Mouse (Mus musculus) kidney, postnatal 0 days (tissue): Measurements from ENCODE around the gene Micu1. TPM values are rescaled to one million over a fixed set of nuclear protein-coding genes. Genes with fewer than 3 reads are reported as not detected.

Experiments used
- ATAC-seq: fragments of 200-750 bp; cut with Nextera tagmentation; replicated peaks from 2 replicates; pipeline ENCODE4 v1.8.0; 2017; ENCODE audit warnings: low read depth, moderate number of reproducible peaks, moderate TSS enrichment, moderate library complexity; ENCODE audit not compliant: low FRiP score
- DNase-seq: peaks from one replicate; pipeline ENCODE4 v3.0.0-alpha.2; 2016; ENCODE audit warnings: low spot score
- H3K27ac ChIP-seq: fragments of 300-500 bp; sonication (generic); 2 replicates; pipeline ENCODE4 v1.5.1; 2014; ENCODE audit warnings: mild to moderate bottlenecking
- H3K27me3 ChIP-seq: fragments of 300-500 bp; sonication (generic); 2 replicates; pipeline ENCODE4 v1.6.1; 2014; ENCODE audit warnings: low read length, mixed read lengths; ENCODE audit not compliant: insufficient read depth
- H3K36me3 ChIP-seq: fragments of 300-500 bp; sonication (generic); 2 replicates; pipeline ENCODE4 v1.6.1; 2014; ENCODE audit warnings: low read length, mixed read lengths; ENCODE audit not compliant: insufficient read depth
- H3K4me1 ChIP-seq: fragments of 300-500 bp; sonication (generic); replicated peaks from 2 replicates; pipeline ENCODE4 v1.6.1; 2014; ENCODE audit warnings: antibody characterized with exemption, low read length, mixed read lengths; ENCODE audit not compliant: insufficient read depth
- H3K4me2 ChIP-seq: fragments of 300-500 bp; sonication (generic); 2 replicates; pipeline ENCODE4 v1.6.1; 2014; ENCODE audit warnings: mild to moderate bottlenecking, low read length, moderate library complexity, mixed read lengths
- H3K4me3 ChIP-seq: fragments of 300-500 bp; sonication (generic); replicated peaks from 2 replicates; pipeline ENCODE4 v1.5.1; 2014; ENCODE audit warnings: low read depth, low read length
- H3K9ac ChIP-seq: fragments of 300-500 bp; sonication (generic); 2 replicates; pipeline ENCODE4 v1.6.1; 2014; ENCODE audit warnings: low read depth, low read length
- H3K9me3 ChIP-seq: fragments of 300-500 bp; sonication (generic); replicated peaks from 2 replicates; pipeline ENCODE4 v1.6.1; 2016; ENCODE audit warnings: low read length, inconsistent platforms, mixed read lengths
- CTCF ChIP-seq: IDR thresholded peaks from 2 replicates; pipeline ENCODE4 v1.5.1; 2016; ENCODE audit warnings: antibody characterized with exemption, low read depth, mild to moderate bottlenecking, moderate library complexity
- WGBS: fragments of 180-500 bp; shearing (Covaris S2); extraction: QIAGEN DNeasy Blood & Tissue Kit; methylation state at CpG from one replicate; pipeline ENCODE4 v1.1.7; 2014; 5-methylcytosine and 5-hydroxymethylcytosine counted together
- polyA plus RNA-seq: library from polyadenylated mRNA; unstranded; fragments of >200 nt; fragmentation: Nextera tagmentation; extraction: Ambion mirVana; gene quantifications from 2 replicates; pipeline ENCODE4 v1.2.1, GENCODE M21; 2015

Gene Micu1
- polyA plus RNA-seq, 1 experiment from 2014 or later = 60.9 TPM

- WGBS = 85% methylated on average over 14 of the region's 14 CpGs
- H3K9ac ChIP-seq = no peak overlapping the region
- 0 out of 2 replicates have a peak, but pooled peaks have one; percentile 8 for ATAC-seq
Observed at GRCm38 (mm10) chr10:59885174-59886080, 183.2 kb downstream of the Micu1 start.

DNA sequence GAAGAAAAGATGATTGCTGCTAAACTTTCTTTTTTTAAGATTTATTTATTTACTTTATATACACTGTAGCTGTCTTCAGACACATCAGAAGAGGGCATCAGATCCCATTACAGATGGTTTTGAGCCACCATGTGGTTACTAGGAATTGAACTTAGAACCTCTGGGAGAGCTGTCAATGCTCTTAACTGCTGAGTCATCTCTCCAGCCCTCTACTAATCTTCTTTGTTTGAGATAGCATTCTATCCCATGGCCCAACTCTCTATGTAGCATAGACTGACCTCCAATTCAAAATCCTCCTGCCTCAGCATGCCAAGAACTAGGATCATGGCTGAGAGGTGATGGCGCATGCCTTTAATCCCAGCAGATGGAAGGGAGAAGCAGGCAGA, 183.8 kb downstream of the Micu1 start:
- Histone ChIP-seq H3K27me3 (no peaks in the 10 kb centered on the region), H3K9me3 (no peaks in the 10 kb centered on the region), H3K9ac (no peak overlapping the region), H3K36me3 (peaks cover 12% of the 10 kb centered on the region; the same call in 1 of the 2 replicates), H3K4me1 (peaks cover 2% of the 10 kb centered on the region; the same call in 1 of the 2 replicates), H3K4me3 (no peak overlapping the region), H3K4me2 (no peak overlapping the region), H3K27ac (no peak overlapping the region)
- ATAC-seq = no peak
- DNase-seq = no peak
- no peak for TF ChIP-seq CTCF
- 96% methylated on average over 1 of the region's 1 CpGs for WGBS

More at GRCm38 (mm10) chr10:59885174-59886080, 183.2 kb downstream of the Micu1 start:
- no peak overlapping the region for H3K4me2 ChIP-seq
- no peak overlapping the region for H3K4me3 ChIP-seq
- TF ChIP-seq CTCF = no peak
- H3K4me1 ChIP-seq = peaks cover 9% of the 10 kb centered on the region
- no peak for DNase-seq
- H3K36me3 ChIP-seq = peaks cover 10% of the 10 kb centered on the region; the same call in 1 of the 2 replicates
- no peaks in the 10 kb centered on the region for H3K9me3 ChIP-seq
- peak overlapping the region; percentile 0; the same call in 1 of the 2 replicates for H3K27ac ChIP-seq
- no peaks in the 10 kb centered on the region for H3K27me3 ChIP-seq

GRCm38 (mm10) chr10:59887432-59887831, 185.2 kb downstream of the Micu1 start:
- no peak overlapping the region for H3K9ac ChIP-seq
- H3K27ac ChIP-seq = no peak overlapping the region
- 83% methylated on average over 5 of the region's 5 CpGs for WGBS
- no peak for TF ChIP-seq CTCF
- no peak overlapping the region for H3K4me2 ChIP-seq
- H3K4me1 ChIP-seq = no peaks in the 10 kb centered on the region
- ATAC-seq = no peak
- H3K36me3 ChIP-seq = peaks cover 19% of the 10 kb centered on the region
- H3K27me3 ChIP-seq = no peaks in the 10 kb centered on the region
- DNase-seq = no peak
- no peaks in the 10 kb centered on the region for H3K9me3 ChIP-seq
- H3K4me3 ChIP-seq = no peak overlapping the region

DNA sequence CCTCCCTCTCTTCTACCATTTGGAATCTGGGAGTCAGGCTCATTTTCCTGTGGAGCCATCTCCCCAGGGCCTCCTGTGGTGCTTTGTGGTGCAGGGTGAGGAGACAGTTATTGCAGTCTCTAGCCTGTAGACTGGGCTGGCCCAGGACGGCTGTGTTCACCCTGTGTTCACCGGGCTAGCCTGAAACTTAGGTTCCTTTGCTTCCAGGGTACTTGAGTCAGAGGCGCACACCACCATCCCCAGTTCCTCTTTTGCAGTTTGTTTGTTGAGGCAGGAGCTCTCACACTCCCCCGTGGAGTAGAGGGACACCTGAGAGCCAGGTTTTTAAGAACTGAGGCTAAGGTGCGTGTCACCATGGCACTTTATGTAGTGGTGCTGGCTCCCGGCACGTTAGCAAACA, 187.1 kb downstream of the Micu1 start:
- DNase-seq (no peak), ATAC-seq (no peak)
- Histone ChIP-seq H3K9me3 (no peaks in the 10 kb centered on the region), H3K27me3 (no peaks in the 10 kb centered on the region), H3K4me3 (no peak overlapping the region), H3K27ac (no peak overlapping the region), H3K4me2 (no peak overlapping the region), H3K36me3 (peaks cover 33% of the 10 kb centered on the region), H3K9ac (no peak overlapping the region), H3K4me1 (no peaks in the 10 kb centered on the region)
- TF ChIP-seq CTCF = no peak
- 84% methylated on average over 7 of the region's 7 CpGs for WGBS

- Histone ChIP-seq H3K4me3 (no peak overlapping the region), H3K4me2 (no peak overlapping the region), H3K9ac (no peak overlapping the region), H3K36me3 (peaks cover 36% of the 10 kb centered on the region), H3K4me1 (no peaks in the 10 kb centered on the region), H3K9me3 (no peaks in the 10 kb centered on the region), H3K27ac (no peak overlapping the region), H3K27me3 (no peaks in the 10 kb centered on the region)
- TF ChIP-seq CTCF = no peak
- DNase-seq (no peak), ATAC-seq (no peak)
- 85% methylated on average over 15 of the region's 15 CpGs for WGBS
Observed at GRCm38 (mm10) chr10:59889953-59890751, 187.9 kb downstream of the Micu1 start.

GRCm38 (mm10) chr10:59892977-59893376, 190.7 kb downstream of the Micu1 start:
- H3K9me3 ChIP-seq = no peaks in the 10 kb centered on the region
- H3K9ac ChIP-seq = no peak overlapping the region
- no peak for ATAC-seq
- H3K4me1 ChIP-seq = peaks cover 5% of the 10 kb centered on the region; the same call in 1 of the 2 replicates
- H3K4me2 ChIP-seq = no peak overlapping the region
- peak; percentile 75 for DNase-seq
- WGBS = 38% methylated on average over 6 of the region's 6 CpGs
- no peaks in the 10 kb centered on the region for H3K27me3 ChIP-seq
- peak; percentile 97 for TF ChIP-seq CTCF
- peaks cover 55% of the 10 kb centered on the region for H3K36me3 ChIP-seq
- H3K27ac ChIP-seq = no peak overlapping the region
- H3K4me3 ChIP-seq = no peak overlapping the region
